ENCODE assay signal across 1 mouse cellular context in the genomic region with DNA sequence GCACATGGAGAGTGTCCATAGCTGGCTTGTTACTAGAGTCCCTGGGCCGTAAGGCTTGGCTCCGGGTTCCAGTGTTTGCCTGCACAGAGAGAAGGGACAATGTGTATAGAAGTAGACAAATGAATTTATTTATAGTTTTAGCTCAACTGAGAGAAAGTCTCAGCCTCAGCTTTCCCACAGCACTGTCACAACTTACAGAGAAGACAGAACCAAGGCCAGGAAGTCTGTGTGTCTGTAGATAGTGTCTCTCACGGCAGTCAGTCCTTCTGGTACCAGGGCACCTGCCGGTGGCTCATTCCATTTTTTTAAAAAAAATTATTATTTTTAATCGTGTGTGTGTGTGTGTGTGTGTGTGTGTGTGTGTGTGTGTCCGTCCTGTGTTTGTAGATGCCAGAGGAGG.
TF ChIP-seq lines count a peak whose summit lies in the region.

No protein-coding gene starts in this region.

TF ChIP-seq in myocyte, 11 proteins besides CTCF, POLR2A, EP300 and RAD21:
- TF ChIP-seq TCF12 (IDR thresholded peaks at IDR 0.05; ENCODE audit: insufficient read depth, poor library complexity, severe bottlenecking): no peak
- TF ChIP-seq MAX (IDR thresholded peaks at IDR 0.05; ENCODE audit: low read depth): no peak
- no peak for TF ChIP-seq REST (IDR thresholded peaks at IDR 0.05; ENCODE audit: insufficient read depth, insufficient read length)
- no peak for TF ChIP-seq SRF (IDR thresholded peaks at IDR 0.05; ENCODE audit: control insufficient read depth, insufficient read length, low read depth)
- no peak for TF ChIP-seq USF1 (IDR thresholded peaks at IDR 0.05; ENCODE audit: low read depth)
- no peak for TF ChIP-seq MYOD1 (IDR thresholded peaks at IDR 0.05; ENCODE audit: control insufficient read depth in 1 of 3, insufficient read length in 2 of 3, low read depth in 2 of 3)
- no peak for TF ChIP-seq E2F4 (IDR thresholded peaks at IDR 0.05; ENCODE audit: insufficient read depth)
- no peak for TF ChIP-seq POLR2AphosphoS2 (IDR thresholded peaks at IDR 0.05; ENCODE audit: insufficient read length, low read depth)
- TF ChIP-seq CEBPB (IDR thresholded peaks at IDR 0.05; ENCODE audit: insufficient read depth, poor library complexity, severe bottlenecking): no peak
- no peak for TF ChIP-seq MYOG (IDR thresholded peaks at IDR 0.05; ENCODE audit: control insufficient read depth in 1 of 3, insufficient read depth in 1 of 3, insufficient read length in 2 of 3, low read depth in 2 of 3)
- TF ChIP-seq TCF3 (IDR thresholded peaks at IDR 0.05; ENCODE audit: insufficient read length, low read depth): no peak
